Mouse (Mus musculus) thymus, adult 2 months (tissue): ENCODE measurements around the gene Uvssa.

Source experiments
- CTCF ChIP-seq: fragments of 200-500 bp; IDR thresholded peaks from 2 replicates; pipeline ENCODE4 v1.5.1; 2012; ENCODE audit warnings: mild to moderate bottlenecking, control low read depth, low read length, moderate library complexity, borderline replicate concordance; ENCODE audit not compliant: control insufficient read depth, poor library complexity, insufficient read depth; ENCODE audit errors: extremely low read depth
- POLR2A ChIP-seq: fragments of 200-500 bp; IDR thresholded peaks from 2 replicates; pipeline ENCODE4 v1.6.1; 2012; ENCODE audit warnings: mild to moderate bottlenecking, low read length, control low read depth, moderate library complexity; ENCODE audit not compliant: control insufficient read depth, poor library complexity, insufficient read depth; ENCODE audit errors: extremely low read depth

GRCm38 (mm10) chr5:33420313-33420712 is 42.0 kb downstream of the Uvssa start:
- TF ChIP-seq CTCF: no peak
- TF ChIP-seq POLR2A: no peak
